Mouse (Mus musculus): ENCODE results near the gene Zbtb44. TPM values are rescaled to one million over a fixed set of nuclear protein-coding genes. Genes with fewer than 3 reads are reported as not detected.

Zbtb44 gene
- polyA plus RNA-seq, 1 experiment from 2014 or later, result 4.1 TPM

DNA sequence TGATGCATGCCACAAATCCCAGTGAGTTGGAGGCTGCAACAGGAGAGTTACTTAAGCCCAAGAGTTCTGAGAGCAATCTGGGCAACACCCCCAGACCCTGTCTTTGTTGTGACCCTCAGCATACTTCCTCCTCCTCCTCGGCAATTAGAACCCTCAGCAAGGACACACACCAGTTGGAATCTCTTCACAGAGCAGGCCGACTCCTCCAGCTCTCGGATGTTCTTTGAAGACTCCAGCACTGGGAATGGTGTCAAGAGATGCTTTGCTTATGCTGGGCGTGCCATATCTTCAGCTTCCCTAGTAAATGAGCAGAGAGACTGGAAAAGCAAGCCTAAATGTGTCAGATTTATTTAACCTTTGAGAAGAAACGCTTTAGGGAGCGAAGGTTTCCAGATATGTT lies 50.3 kb downstream of the Zbtb44 start:
- Histone ChIP-seq H3K27ac (ENCODE audit: low read length) (no peak overlapping the region), H3K4me3 (ENCODE audit: low read depth, low read length) (no peak overlapping the region), H3K9ac (ENCODE audit: low read depth, low read length) (no peak overlapping the region), H3K4me2 (ENCODE audit: low read length) (no peak overlapping the region), H3K4me1 (ENCODE audit: control insufficient read depth, insufficient read depth, low read length) (no peaks in the 10 kb centered on the region), H3K27me3 (ENCODE audit: control insufficient read depth, insufficient read depth, low read depth, low read length) (no peaks in the 10 kb centered on the region), H3K36me3 (ENCODE audit: control insufficient read depth, insufficient read depth, low read length) (no peaks in the 10 kb centered on the region), H3K9me3 (replicated peaks; ENCODE audit: control insufficient read depth, low read length, poor library complexity, severe bottlenecking) (no peaks in the 10 kb centered on the region)
- 76% methylated on average over 6 of the region's 6 CpGs for WGBS
- no peak for ATAC-seq

DNA sequence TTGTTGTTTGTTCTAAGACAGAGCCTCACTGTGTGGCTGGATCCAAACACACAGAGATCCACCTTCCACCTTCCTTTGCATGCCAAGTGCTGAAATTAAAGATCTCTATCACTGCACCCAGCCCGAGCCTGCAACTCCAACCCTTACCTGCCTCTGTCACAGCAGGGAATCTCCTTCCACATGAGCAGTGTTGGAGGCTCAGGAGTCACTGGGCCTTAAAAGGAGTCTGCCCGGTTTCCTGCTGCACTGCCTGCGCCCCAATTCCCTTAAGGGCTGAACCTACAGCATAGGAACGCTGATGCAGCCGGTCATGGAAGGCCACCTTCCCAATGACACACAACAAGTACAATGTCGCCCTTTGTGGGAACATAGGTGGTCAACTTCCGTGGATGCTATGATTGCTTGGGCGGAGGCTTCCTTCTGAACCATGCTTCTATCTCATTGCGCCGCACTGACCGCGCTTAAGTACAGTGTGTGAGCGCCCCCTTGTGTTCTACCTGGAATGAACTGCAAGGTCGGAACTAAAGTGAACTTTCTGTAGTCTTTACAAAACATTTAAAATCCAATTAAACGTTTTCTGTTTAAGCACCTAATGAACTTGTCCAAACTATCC lies 51.7 kb downstream of the Zbtb44 start:
- Histone ChIP-seq H3K4me2 (ENCODE audit: low read length) (peak overlapping the region; percentile 54), H3K4me3 (ENCODE audit: low read depth, low read length) (peak overlapping the region; percentile 27), H3K9me3 (replicated peaks; ENCODE audit: control insufficient read depth, low read length, poor library complexity, severe bottlenecking) (no peaks in the 10 kb centered on the region), H3K27ac (ENCODE audit: low read length) (no peak overlapping the region), H3K4me1 (ENCODE audit: control insufficient read depth, insufficient read depth, low read length) (no peaks in the 10 kb centered on the region), H3K27me3 (ENCODE audit: control insufficient read depth, insufficient read depth, low read depth, low read length) (no peaks in the 10 kb centered on the region), H3K9ac (ENCODE audit: low read depth, low read length) (peak overlapping the region; percentile 50; the same call in 1 of the 2 replicates), H3K36me3 (ENCODE audit: control insufficient read depth, insufficient read depth, low read length) (no peaks in the 10 kb centered on the region)
- peak; percentile 63 for ATAC-seq
- 4% methylated on average over 15 of the region's 15 CpGs for WGBS

DNA sequence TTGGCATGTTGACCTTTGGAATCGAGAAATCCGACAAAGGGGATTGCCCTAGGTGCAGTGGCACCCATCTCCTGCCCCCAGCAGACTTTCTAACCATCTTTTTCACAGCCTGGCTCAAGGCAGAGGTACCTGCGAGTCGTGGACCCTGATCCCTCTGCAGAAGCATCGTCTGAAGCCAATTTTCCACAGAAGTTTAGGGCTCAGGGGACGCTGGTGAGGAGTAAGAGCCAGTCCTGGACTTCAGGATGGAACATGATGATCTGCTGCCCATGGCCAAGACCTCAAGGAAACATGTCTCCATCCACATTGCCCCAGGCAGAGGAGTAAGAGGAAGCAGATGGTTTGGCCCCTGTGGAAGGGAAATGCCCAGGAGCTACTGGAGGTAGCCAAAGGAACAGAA lies 52.3 kb downstream of the Zbtb44 start:
- no peak overlapping the region for H3K4me3 ChIP-seq (ENCODE audit: low read depth, low read length)
- no peak overlapping the region for H3K27ac ChIP-seq (ENCODE audit: low read length)
- no peak for ATAC-seq
- no peak overlapping the region for H3K9ac ChIP-seq (ENCODE audit: low read depth, low read length)
- H3K4me2 ChIP-seq (ENCODE audit: low read length), result no peak overlapping the region
- no peaks in the 10 kb centered on the region for H3K27me3 ChIP-seq (ENCODE audit: control insufficient read depth, insufficient read depth, low read depth, low read length)
- H3K36me3 ChIP-seq (ENCODE audit: control insufficient read depth, insufficient read depth, low read length), result no peaks in the 10 kb centered on the region
- H3K4me1 ChIP-seq (ENCODE audit: control insufficient read depth, insufficient read depth, low read length), result no peaks in the 10 kb centered on the region
- no peaks in the 10 kb centered on the region for H3K9me3 ChIP-seq (replicated peaks; ENCODE audit: control insufficient read depth, low read length, poor library complexity, severe bottlenecking)
- WGBS, result 76% methylated on average over 6 of the region's 6 CpGs

DNA sequence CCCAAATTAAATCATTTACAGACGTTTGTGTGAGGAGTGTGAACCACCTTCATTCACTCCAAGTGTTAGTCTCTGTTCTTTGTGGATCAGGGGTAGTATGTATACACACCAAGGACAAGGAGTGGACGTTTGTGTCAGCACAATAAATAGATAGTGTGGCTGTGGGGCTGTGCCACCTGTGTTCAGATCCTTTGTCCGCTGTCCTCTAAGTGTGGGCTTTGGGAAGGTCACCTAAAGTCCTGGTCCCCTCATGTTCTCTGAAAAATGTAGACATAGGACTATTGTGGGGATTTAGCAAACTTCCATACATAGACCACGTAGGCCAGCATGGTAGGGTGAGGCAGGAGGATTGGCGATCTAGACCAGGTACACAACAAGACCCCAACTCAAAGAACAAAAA lies 55.1 kb downstream of the Zbtb44 start:
- no peak for ATAC-seq
- Histone ChIP-seq H3K9me3 (replicated peaks; ENCODE audit: control insufficient read depth, low read length, poor library complexity, severe bottlenecking) (no peaks in the 10 kb centered on the region), H3K27ac (ENCODE audit: low read length) (no peak overlapping the region), H3K36me3 (ENCODE audit: control insufficient read depth, insufficient read depth, low read length) (no peaks in the 10 kb centered on the region), H3K27me3 (ENCODE audit: control insufficient read depth, insufficient read depth, low read depth, low read length) (no peaks in the 10 kb centered on the region), H3K4me1 (ENCODE audit: control insufficient read depth, insufficient read depth, low read length) (no peaks in the 10 kb centered on the region), H3K9ac (ENCODE audit: low read depth, low read length) (no peak overlapping the region), H3K4me3 (ENCODE audit: low read depth, low read length) (no peak overlapping the region), H3K4me2 (ENCODE audit: low read length) (no peak overlapping the region)
- 76% methylated on average over 5 of the region's 5 CpGs for WGBS

DNA sequence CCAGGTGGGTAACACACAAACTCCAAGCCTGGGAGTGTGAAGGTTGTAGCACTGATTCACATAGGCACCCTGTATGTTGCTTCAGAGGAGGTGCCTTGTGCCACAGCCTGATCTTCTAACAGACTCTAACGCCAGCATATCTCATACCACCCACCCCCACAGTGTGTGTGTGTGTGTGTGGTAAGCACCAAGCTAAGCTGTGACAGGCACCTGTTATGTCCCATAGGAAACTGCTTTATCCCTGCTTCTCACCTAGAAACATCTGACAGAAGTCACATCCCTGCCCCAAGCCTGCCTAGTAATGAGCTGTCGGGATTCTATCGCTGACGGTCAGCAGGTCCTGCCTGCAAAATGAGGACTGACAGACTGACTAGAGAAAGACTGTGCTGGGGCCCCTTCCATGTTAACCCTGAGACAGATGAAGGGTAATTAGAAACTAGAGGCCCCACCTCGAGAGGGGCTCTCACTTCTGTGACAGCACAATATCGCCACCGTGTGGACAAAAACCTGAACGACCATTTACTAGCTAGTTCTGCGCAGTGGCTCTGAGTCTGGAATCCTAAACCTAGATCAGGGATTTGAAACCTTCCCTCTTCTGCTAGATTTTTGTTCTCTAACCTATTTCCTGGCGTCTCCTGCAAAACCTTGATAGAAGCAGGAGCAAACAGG lies 55.8 kb downstream of the Zbtb44 start:
- WGBS, result 15% methylated on average over 10 of the region's 10 CpGs
- H3K27ac ChIP-seq (ENCODE audit: low read length), result no peak overlapping the region
- H3K27me3 ChIP-seq (ENCODE audit: control insufficient read depth, insufficient read depth, low read depth, low read length), result no peaks in the 10 kb centered on the region
- no peaks in the 10 kb centered on the region for H3K9me3 ChIP-seq (replicated peaks; ENCODE audit: control insufficient read depth, low read length, poor library complexity, severe bottlenecking)
- no peaks in the 10 kb centered on the region for H3K36me3 ChIP-seq (ENCODE audit: control insufficient read depth, insufficient read depth, low read length)
- H3K4me2 ChIP-seq (ENCODE audit: low read length), result no peak overlapping the region
- 0 out of 2 replicates have a peak, but pooled peaks have one; percentile 43 for ATAC-seq
- no peaks in the 10 kb centered on the region for H3K4me1 ChIP-seq (ENCODE audit: control insufficient read depth, insufficient read depth, low read length)
- H3K9ac ChIP-seq (ENCODE audit: low read depth, low read length), result no peak overlapping the region
- H3K4me3 ChIP-seq (ENCODE audit: low read depth, low read length), result no peak overlapping the region

DNA sequence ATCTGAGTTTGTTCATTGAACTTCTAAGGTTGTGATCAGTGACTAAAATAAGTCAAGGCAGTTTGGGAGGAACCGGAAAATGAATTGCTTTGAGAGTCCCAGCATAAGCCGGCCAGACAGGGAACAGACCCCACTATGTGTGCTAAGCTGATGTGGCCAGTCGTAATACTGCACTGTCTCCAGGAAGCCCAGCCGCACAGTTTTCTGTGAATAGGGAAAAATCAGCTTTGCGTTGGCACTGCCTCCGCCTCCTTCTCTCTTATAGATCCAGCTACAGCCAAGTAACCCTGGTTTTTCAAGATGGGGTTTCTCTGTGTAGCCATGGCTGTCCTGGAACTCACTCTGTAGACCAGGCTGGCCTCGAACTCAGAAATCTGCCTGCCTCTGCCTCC lies 56.3 kb downstream of the Zbtb44 start:
- Histone ChIP-seq H3K27me3 (ENCODE audit: control insufficient read depth, insufficient read depth, low read depth, low read length) (no peaks in the 10 kb centered on the region), H3K36me3 (ENCODE audit: control insufficient read depth, insufficient read depth, low read length) (no peaks in the 10 kb centered on the region), H3K9ac (ENCODE audit: low read depth, low read length) (no peak overlapping the region), H3K9me3 (replicated peaks; ENCODE audit: control insufficient read depth, low read length, poor library complexity, severe bottlenecking) (no peaks in the 10 kb centered on the region), H3K4me3 (ENCODE audit: low read depth, low read length) (no peak overlapping the region), H3K4me1 (ENCODE audit: control insufficient read depth, insufficient read depth, low read length) (no peaks in the 10 kb centered on the region), H3K27ac (ENCODE audit: low read length) (no peak overlapping the region), H3K4me2 (ENCODE audit: low read length) (no peak overlapping the region)
- 77% methylated on average over 7 of the region's 7 CpGs for WGBS
- ATAC-seq, result no peak

DNA sequence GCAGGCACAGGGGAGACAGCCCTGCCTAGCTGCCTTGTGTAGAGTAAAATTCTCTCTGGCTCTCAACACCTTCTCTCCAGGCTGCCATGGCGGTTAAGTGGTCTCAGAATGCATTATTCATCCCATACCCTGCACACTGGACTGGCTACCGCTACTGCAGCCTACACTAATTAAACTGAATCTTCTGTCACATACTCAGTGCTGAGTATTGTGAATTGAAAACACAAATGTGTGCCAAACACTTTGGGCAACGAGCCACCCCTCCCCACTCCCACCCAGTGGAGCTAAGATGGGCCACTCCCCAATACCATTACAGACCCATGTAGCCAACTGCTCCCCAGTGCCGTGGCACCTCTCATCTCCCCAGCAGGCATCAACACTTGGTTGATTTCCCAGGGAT lies 57.0 kb downstream of the Zbtb44 start:
- Histone ChIP-seq H3K4me1 (ENCODE audit: control insufficient read depth, insufficient read depth, low read length) (no peaks in the 10 kb centered on the region), H3K4me2 (ENCODE audit: low read length) (no peak overlapping the region), H3K9ac (ENCODE audit: low read depth, low read length) (no peak overlapping the region), H3K4me3 (ENCODE audit: low read depth, low read length) (no peak overlapping the region), H3K27me3 (ENCODE audit: control insufficient read depth, insufficient read depth, low read depth, low read length) (no peaks in the 10 kb centered on the region), H3K36me3 (ENCODE audit: control insufficient read depth, insufficient read depth, low read length) (no peaks in the 10 kb centered on the region), H3K9me3 (replicated peaks; ENCODE audit: control insufficient read depth, low read length, poor library complexity, severe bottlenecking) (no peaks in the 10 kb centered on the region), H3K27ac (ENCODE audit: low read length) (no peak overlapping the region)
- WGBS, result 46% methylated on average over 4 of the region's 4 CpGs
- ATAC-seq, result no peak

DNA sequence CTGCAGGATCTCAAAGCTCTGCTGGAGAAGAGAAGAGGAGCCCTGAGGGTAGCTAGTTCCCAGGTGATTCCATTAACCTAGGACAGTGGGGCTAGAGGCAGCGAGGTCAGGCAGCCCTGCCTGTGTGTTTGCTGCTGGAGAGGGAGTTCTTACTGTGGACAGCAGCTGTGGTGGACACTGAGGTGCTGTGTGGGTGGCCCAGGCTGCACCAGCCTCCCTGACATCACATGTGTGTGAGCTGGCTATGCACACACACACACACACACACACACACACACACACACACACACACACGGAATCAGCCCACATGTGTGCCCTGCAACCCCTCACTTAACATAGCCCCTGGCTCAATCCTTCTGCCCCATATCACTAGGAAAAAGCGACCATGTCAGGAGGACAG lies 57.7 kb downstream of the Zbtb44 start:
- H3K9ac ChIP-seq (ENCODE audit: low read depth, low read length), result no peak overlapping the region
- no peak overlapping the region for H3K4me3 ChIP-seq (ENCODE audit: low read depth, low read length)
- H3K27me3 ChIP-seq (ENCODE audit: control insufficient read depth, insufficient read depth, low read depth, low read length), result no peaks in the 10 kb centered on the region
- no peaks in the 10 kb centered on the region for H3K4me1 ChIP-seq (ENCODE audit: control insufficient read depth, insufficient read depth, low read length)
- WGBS, result 77% methylated on average over 3 of the region's 3 CpGs
- H3K27ac ChIP-seq (ENCODE audit: low read length), result no peak overlapping the region
- no peaks in the 10 kb centered on the region for H3K9me3 ChIP-seq (replicated peaks; ENCODE audit: control insufficient read depth, low read length, poor library complexity, severe bottlenecking)
- no peaks in the 10 kb centered on the region for H3K36me3 ChIP-seq (ENCODE audit: control insufficient read depth, insufficient read depth, low read length)
- H3K4me2 ChIP-seq (ENCODE audit: low read length), result no peak overlapping the region
- ATAC-seq, result no peak

DNA sequence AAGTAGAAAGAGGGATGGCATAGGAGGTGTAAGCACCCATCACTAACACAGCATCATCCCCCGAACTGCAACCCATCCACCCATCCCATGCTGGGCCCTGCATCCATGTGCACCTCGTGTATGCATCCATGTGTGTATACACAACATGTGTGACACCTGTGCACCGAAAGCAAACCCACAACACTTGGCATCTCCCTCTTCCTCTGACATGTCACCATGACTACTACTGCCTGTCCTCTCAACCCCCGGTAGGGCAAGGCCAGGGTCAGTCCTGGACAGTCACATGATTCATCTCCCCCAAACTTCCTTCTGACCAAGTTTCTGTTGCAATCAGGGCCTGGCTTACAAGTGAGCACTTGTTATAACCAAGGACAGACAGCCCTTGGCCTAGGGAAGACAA lies 58.4 kb downstream of the Zbtb44 start:
- Histone ChIP-seq H3K27ac (ENCODE audit: low read length) (no peak overlapping the region), H3K4me3 (ENCODE audit: low read depth, low read length) (no peak overlapping the region), H3K4me1 (ENCODE audit: control insufficient read depth, insufficient read depth, low read length) (no peaks in the 10 kb centered on the region), H3K4me2 (ENCODE audit: low read length) (no peak overlapping the region), H3K36me3 (ENCODE audit: control insufficient read depth, insufficient read depth, low read length) (no peaks in the 10 kb centered on the region), H3K9ac (ENCODE audit: low read depth, low read length) (no peak overlapping the region), H3K27me3 (ENCODE audit: control insufficient read depth, insufficient read depth, low read depth, low read length) (no peaks in the 10 kb centered on the region), H3K9me3 (replicated peaks; ENCODE audit: control insufficient read depth, low read length, poor library complexity, severe bottlenecking) (no peaks in the 10 kb centered on the region)
- 87% methylated on average over 4 of the region's 4 CpGs for WGBS
- ATAC-seq, result no peak

All from midbrain, embryonic 16.5 days (tissue).